Mouse (Mus musculus) urinary bladder, postnatal 14 days (tissue): Measurements from ENCODE around the gene Hes2.

Experiments used
- DNase-seq: peaks from one replicate; pipeline ENCODE4 v3.0.0; 2021; ENCODE audit warnings: low spot score

Gene Hes2

DNA sequence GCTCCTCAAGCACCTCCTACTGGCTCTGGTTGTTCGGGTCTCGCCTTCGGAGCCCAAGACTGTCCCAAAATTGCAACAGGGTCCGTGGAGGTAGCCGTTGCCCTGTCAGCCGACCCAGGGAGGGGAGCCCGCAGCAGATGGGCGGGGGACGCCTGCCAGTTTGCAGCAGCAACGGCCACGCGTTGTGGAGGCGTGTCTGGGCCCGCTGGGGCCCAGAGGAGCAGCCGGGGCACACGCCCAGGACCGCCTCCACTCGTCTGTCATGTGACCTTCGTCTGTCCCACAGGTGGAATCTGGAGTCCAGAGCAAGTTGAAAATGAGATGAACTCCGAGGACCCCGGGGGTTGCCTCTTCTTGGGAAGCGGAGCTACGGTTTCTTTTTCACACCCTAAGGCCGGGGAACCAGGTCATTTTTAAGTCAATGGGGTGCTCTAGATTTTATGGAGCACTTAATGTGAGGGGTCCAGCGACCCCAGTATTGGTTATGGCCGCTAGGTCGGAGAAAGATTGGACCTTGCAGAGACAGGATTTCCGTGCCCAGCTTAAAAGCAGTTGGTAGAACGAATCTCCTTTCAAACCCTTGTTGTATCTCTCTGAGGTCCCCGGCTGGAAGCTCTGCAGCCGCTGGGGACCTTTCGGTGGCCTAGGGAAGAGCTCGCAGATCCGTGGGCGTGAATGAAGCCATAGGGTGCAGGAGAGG, at the start of gene Hes2:
Gene Hes2 (plus strand): TSS at position 283 of the 700 bp plus-strand sequence.
- peak; percentile 47 for DNase-seq

- DNase-seq: no peak
These were observed 49.2 kb upstream of the Hes2 start for GRCm38 (mm10) chr4:152109509-152109908.

GRCm38 (mm10) chr4:152110689-152111088, 48.0 kb upstream of the Hes2 start:
- DNase-seq: no peak

GRCm38 (mm10) chr4:152112329-152112728, 46.3 kb upstream of the Hes2 start:
- DNase-seq: no peak

- no peak for DNase-seq
These were observed 44.6 kb upstream of the Hes2 start for GRCm38 (mm10) chr4:152114080-152114479.

GRCm38 (mm10) chr4:152115921-152116612, 42.6 kb upstream of the Hes2 start, which contains the start of gene Tnfrsf25:
TSS of gene Tnfrsf25 (plus strand) at chr4:152115934.
- no peak for DNase-seq

DNA sequence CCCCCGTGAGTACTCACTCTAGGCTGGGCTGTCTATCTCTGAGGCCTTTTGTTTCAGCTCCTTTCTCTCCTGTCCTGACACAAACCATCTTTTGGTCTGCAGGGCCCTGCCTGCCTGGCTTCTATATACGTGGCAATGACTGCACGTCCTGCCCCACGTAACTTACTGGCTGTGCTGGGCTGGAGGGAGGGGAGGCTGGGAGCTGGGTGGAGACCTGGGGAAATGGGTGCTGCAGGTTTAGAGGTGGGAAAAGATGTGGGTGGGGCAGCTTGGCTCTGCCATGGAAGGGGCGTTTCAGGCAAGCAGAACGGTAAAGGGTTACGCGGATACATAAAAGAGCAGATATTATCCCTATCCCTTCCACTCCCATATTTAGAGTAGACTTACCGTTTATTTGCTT, 41.1 kb upstream of the Hes2 start:
- no peak for DNase-seq

DNA sequence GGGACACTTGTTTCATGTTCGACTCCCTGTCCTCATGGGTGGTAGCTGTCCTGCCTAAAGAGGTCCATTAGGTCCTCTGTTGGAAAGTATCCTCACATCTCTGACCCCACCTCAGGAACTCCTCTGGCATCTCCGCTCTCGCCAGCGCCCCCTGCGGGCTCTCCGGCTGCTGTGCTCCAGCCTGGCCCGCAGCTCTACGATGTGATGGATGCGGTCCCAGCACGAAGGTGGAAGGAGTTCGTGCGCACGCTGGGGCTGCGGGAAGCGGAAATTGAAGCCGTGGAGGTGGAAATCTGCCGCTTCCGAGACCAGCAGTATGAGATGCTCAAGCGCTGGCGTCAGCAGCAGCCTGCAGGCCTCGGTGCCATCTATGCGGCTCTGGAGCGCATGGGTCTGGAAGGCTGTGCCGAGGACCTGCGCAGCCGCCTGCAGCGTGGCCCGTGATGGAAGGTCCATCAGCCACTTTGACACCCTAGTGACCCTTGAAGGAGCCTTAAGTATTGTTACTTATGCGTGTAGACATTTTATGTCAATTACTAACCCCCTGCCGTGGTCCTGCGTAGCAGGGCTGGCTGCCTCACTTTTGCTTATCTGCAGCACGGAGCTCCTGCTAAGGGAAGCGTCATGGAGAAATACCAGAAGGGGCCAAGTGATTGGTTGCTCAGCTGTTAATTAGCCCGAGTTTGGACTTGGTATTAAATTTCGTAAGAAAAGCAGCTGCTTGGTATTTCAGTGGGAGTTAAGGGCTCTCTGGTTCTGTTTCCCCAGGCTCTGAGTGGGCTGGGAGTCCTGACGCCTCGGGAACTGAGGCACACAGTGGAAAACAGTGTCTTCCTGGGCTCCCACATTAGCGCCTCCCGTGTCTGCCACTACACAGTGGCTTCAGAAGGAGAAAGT, 39.0 kb upstream of the Hes2 start:
- DNase-seq: no peak

- DNase-seq: no peak
These were observed 38.1 kb upstream of the Hes2 start for GRCm38 (mm10) chr4:152120311-152121182.

DNA sequence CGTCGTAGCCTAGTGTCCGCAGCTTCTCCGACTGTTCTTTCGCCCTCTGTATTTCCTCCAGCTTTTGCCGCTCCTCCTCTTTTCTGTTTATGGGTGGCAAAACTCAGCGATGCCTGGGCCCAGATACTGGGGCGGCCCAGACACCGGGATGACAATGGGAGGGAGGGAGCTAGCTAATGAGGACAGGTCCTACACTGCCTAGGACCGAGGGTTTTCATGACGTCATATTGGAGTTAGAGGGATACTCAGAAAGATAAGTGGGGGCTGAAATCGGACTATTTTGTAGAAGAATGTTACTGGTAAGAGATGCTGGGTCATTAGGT, 37.5 kb upstream of the Hes2 start:
- no peak for DNase-seq

GRCm38 (mm10) chr4:152124361-152124961, 34.2 kb upstream of the Hes2 start:
- DNase-seq: no peak

DNA sequence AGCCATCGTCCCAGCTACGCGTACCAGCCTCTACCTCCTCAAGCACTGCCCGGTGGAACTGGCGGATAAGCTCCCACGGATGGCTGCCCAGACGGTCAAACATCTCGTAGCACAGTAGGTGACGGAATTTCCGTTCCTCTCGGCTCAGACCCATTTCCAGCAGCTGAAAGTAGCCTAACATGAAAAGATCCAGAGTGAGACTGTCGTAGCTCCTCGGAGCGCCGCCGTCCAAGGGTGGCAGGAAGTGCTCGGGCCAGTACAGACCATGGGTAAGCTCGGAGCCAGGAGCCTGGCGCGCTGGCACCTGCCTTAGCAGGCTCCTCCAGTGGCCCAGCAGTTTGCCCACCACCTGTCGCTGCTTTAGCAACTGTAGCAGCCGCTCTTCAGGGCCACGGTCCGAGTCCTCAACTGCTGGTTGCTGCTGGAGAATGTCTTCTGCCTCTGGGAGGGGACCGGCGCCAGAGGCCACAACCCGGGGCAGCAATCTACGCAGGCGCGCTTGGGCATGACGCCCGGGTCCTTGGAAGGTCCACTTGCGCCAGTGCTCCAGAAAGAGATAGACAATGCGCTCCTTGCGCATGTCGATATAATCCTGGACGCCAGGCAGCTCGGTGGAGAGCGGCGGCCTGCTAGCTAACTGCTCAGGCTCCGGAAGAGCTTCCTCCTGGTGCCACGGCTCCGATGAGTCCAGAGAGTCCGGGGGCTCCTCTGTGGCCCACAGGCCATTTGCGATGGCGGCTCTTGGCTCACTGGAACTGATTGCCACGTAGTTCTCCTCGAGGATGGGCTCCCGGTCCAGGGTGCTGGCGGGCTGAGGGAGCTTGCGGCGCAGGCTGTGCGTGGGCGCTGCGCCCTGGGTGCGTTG, 33.3 kb upstream of the Hes2 start:
- DNase-seq: no peak

DNA sequence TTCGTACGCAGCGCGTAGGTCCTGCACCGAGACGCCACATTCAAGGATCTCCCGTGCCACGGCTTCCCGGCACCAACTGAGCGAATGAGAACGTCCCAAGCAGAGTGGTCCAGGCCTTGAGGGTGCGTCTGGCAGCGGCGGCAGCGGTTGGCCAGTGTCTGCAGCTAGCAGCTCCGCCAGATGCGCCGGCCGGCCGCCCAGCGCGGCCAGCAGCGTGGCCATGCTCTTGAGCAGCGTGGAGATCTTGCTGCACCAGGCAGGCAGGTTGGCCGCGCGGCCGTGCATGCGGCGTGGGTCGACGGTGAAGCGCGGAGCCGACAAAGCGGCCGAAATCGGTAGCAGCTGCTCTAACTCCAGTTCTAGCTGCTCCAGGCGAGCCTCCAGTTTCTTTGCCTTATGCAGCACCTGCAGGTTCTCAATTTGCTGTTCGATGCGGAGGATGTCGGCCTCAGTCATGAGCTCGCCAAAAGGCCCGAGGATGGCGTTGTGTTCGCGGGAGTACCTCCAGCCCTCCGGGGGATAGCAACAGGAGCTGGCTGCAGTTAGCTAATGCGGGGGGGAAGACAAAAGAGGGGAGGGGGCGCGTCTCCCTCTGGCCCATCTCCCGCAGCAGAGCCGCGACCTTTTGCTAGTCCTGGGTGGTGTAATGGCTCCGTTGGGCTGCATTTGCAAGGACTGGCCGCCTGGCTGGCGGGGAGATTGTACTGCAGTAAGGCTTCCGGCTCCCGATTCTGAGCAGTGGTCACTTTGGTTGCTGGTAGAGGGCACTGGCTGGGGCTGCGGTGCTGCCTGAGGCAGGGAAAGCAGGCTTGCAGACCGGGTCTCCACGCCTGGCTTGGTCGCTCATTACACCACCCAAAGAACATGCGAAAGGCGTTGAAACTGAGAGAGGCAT, 32.4 kb upstream of the Hes2 start:
- DNase-seq: no peak

GRCm38 (mm10) chr4:152127884-152128283, 30.8 kb upstream of the Hes2 start:
- no peak for DNase-seq

- DNase-seq: no peak
These were observed 29.9 kb upstream of the Hes2 start for GRCm38 (mm10) chr4:152128784-152129183.

DNA sequence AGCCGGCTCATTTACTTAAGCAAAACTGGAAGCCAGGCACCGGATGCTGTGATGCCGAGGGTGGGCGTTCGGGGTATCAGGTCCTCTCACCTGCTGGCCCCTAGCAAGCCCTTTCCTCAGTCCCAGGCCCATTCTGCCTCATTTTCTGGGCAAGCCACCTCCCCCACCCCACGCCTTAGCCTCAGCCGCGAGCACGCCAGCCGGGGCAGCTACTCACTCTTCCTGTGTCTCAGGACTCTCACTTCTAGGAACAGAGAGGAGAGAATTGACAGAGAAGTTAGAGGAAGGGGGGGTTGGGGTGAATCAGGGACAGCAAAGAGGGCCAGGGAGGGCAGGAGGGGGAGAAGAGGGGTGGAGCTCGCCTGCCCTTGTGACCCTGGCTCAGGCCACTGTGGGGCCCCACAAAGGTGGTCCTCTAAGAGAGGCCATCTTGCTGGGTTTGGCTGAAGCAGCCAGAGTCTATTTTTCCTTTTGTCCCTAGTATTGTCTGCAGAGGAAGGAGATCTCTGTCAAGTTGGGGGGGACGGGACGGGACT, 29.2 kb upstream of the Hes2 start:
- no peak for DNase-seq

GRCm38 (mm10) chr4:152130771-152131653, 27.7 kb upstream of the Hes2 start:
- DNase-seq: peak; percentile 62
